Comparison of ENCODE assay signal across 7 mouse cellular contexts in the genomic region with DNA sequence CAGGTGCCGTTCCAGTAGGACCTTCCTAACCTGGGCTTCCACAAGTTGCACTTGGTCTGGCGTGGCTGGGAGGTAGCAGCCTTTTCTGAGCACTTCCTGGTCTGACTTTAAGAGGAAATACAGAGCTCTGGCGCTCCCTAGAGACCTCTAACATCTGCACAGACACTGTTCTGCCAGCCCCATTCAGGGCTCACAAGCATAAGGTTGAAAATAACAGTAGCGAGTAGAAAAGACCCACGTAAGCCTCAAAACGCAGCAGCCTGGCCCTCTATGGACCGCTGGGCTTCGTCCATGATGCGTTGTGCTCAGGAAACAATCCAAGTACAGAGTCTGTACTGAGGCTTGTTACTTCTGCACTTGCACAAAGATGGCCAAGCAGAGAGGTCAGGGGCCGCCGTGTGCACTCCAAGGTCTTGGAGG. TPM values are rescaled to one million over a fixed set of nuclear protein-coding genes. Genes with fewer than 3 reads are reported as not detected.
A peak's percentile ranks its signal among the peaks of the same experiment; 100 is the strongest.
DNase-seq lines count a peak whose midpoint lies in the region; ATAC-seq and TF ChIP-seq lines count a peak whose summit lies in the region.

No protein-coding gene starts in this region.

- TF ChIP-seq EP300 in liver, postnatal 0 days (IDR thresholded peaks at IDR 0.05; ENCODE audit: low read depth) = no peak

- peak overlapping the region; percentile 21; the same call in 1 of the 2 replicates for H3K4me3 ChIP-seq in liver, postnatal 0 days (ENCODE audit: low read depth, low read length)

- 0 out of 2 replicates have a peak, but pooled peaks cover 3% of the 10 kb centered on the region for H3K36me3 ChIP-seq in liver, postnatal 0 days (replicated peaks; ENCODE audit: insufficient read depth, low read length)

- TF ChIP-seq POLR2A in brain, embryonic 14.5 days (IDR thresholded peaks at IDR 0.05; ENCODE audit: borderline replicate concordance, extremely low read depth, insufficient read depth, insufficient read length, poor library complexity, severe bottlenecking) = no peak

- no peaks in the 10 kb centered on the region for H3K27me3 ChIP-seq in liver, postnatal 0 days (ENCODE audit: insufficient read depth, low read length)

- TF ChIP-seq CTCF in brain, embryonic 14.5 days (IDR thresholded peaks at IDR 0.05; ENCODE audit: borderline replicate concordance, extremely low read depth, insufficient read depth, insufficient read length) = peak; percentile 12; the same call in 1 of the 2 replicates
- TF ChIP-seq CTCF in liver, postnatal 0 days (IDR thresholded peaks at IDR 0.05; ENCODE audit: low read depth) = peak; percentile 66

- peak; percentile 50 for ATAC-seq in liver, postnatal 0 days

- peak; percentile 27 for DNase-seq in ovary, postnatal 36 days (ENCODE audit: low spot score)
- no peak for DNase-seq in ovary, postnatal 10 days (ENCODE audit: low spot score)
- peak; percentile 52 for DNase-seq in brain, embryonic 14.5 days (ENCODE audit: low read depth)
- peak; percentile 73 for DNase-seq in induced T-regulatory cell, adult 2 months (ENCODE audit: low read depth)
- DNase-seq in liver, postnatal 0 days = peak; percentile 60
- DNase-seq in spleen, postnatal 14 days (ENCODE audit: low spot score in 2 of 2) = peak; percentile 26 to 52
- DNase-seq in frontal cortex, postnatal 14 days (ENCODE audit: low spot score in 2 of 2) = no peak

- no peaks in the 10 kb centered on the region for H3K9me3 ChIP-seq in liver, postnatal 0 days (ENCODE audit: low read length)

- peak overlapping the region; percentile 79 for H3K27ac ChIP-seq in liver, postnatal 0 days (ENCODE audit: low read depth)

- WGBS in liver, postnatal 0 days (ENCODE audit: insufficient replicate concordance) = 14% methylated on average over 11 of the region's 11 CpGs

- peak overlapping the region; percentile 44 for H3K9ac ChIP-seq in liver, postnatal 0 days (replicated peaks)

- peaks cover 37% of the 10 kb centered on the region for H3K4me1 ChIP-seq in liver, postnatal 0 days (ENCODE audit: insufficient read depth)

- H3K4me2 ChIP-seq in liver, postnatal 0 days (ENCODE audit: low read depth, low read length) = peak overlapping the region; percentile 71

RNA-seq across cellular contexts. Expression of a gene that starts 10.6 kb away (rescaled TPM):
- 1.1 and 1.6 TPM in 2 replicates for polyA plus RNA-seq in brain, embryonic 14.5 days (2012; rRNA removed)
- polyA plus RNA-seq in liver, postnatal 0 days (2015; fragmentation: Nextera tagmentation; extraction: Ambion mirVana) = 12.6 and 17.2 TPM in 2 replicates

Comparison
In these comparisons a context has a peak if more than half of its experiments do, and no peak if none do; other contexts are left out.
1. DNase-seq: peak in ovary, postnatal 36 days (single experiment), brain, embryonic 14.5 days (single experiment), induced T-regulatory cell, adult 2 months (single experiment), liver, postnatal 0 days (single experiment) and spleen, postnatal 14 days (2 of 2); none in ovary, postnatal 10 days (single experiment) and frontal cortex, postnatal 14 days (0 of 2).